Comparison of ENCODE assay signal across 15 mouse cellular contexts in the genomic region with DNA sequence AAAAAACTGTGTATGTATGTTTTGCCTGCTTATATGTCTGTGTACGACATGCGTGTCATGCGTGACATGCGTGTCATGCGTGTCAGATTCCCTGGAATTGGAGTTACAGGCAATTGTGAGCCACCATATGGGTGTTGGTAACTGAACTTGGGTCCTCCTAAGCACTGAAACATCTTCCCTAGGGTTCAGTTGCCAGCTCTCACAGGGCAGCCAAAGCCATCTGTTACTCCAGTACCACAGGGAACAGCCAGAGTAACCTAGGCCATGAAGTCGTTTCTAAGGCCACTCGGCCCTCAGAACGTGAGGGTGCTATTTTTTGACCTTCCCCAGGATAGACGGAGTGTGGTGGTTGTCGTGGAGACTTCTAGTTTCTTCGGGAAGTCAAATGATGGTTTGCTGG. TPM values are rescaled to one million over a fixed set of nuclear protein-coding genes. Genes with fewer than 3 reads are reported as not detected.
"Had no signal": no experiment of that assay in that cellular context is flagged by ENCODE, and none has a peak within 500 bp of the region (broad histone marks: within the 10 kb centered on the region; RNA-seq: fewer than 3 reads in every experiment).

No protein-coding gene starts in this region.

- H3K36me3 ChIP-seq: limb, embryonic 15.5 days; liver, embryonic 12.5 days; neural tube, embryonic 13.5 days had no signal

- ATAC-seq: liver, embryonic 12.5 days had no signal

- H3K9ac ChIP-seq: limb, embryonic 15.5 days; liver, embryonic 12.5 days; lung, embryonic 14.5 days; neural tube, embryonic 13.5 days had no signal

- H3K27me3 ChIP-seq: limb, embryonic 15.5 days; neural tube, embryonic 13.5 days had no signal

- H3K27ac ChIP-seq: limb, embryonic 15.5 days; liver, embryonic 12.5 days; neural tube, embryonic 13.5 days had no signal

- H3K4me3 ChIP-seq: limb, embryonic 15.5 days; liver, embryonic 12.5 days; neural tube, embryonic 13.5 days had no signal

- H3K4me1 ChIP-seq: limb, embryonic 15.5 days; liver, embryonic 12.5 days had no signal

- H3K9me3 ChIP-seq: limb, embryonic 15.5 days; liver, embryonic 12.5 days; neural tube, embryonic 13.5 days had no signal

- DNase-seq: kidney, postnatal 25 days; layer of hippocampus, postnatal 36 days; lung, embryonic 14.5 days; lung, postnatal 10 days; lung, postnatal 4 days; retina, postnatal 1 day; right cerebral cortex, postnatal 4 days; spleen, adult 18-20 months; thymus, adult 18-20 months; thymus, postnatal 14 days had no signal

- H3K4me2 ChIP-seq: limb, embryonic 15.5 days; liver, embryonic 12.5 days; lung, embryonic 14.5 days; neural tube, embryonic 13.5 days had no signal

RNA-seq across cellular contexts. Expression of a gene that starts 32.2 kb away (rescaled TPM):
- polyA plus RNA-seq: kidney, embryonic 16.5 days; limb, embryonic 11.5 days; limb, embryonic 15.5 days; lung, embryonic 14.5 days had no signal
